Comparison of ENCODE assay signal across 26 mouse cellular contexts in genomic region chr10:119199864-119200263, GRCm38 (mm10).
"Had no signal": no experiment of that assay in that cellular context is flagged by ENCODE, and none has a peak within 500 bp of the region (broad histone marks: within the 10 kb centered on the region; RNA-seq: fewer than 3 reads in every experiment).

No protein-coding gene starts in this region.

- ATAC-seq: hindbrain, postnatal 0 days; intestine, embryonic 16.5 days had no signal

- H3K27me3 ChIP-seq: heart, embryonic 13.5 days; heart, embryonic 15.5 days; hindbrain, embryonic 13.5 days; hindbrain, embryonic 15.5 days; kidney, embryonic 15.5 days; limb, embryonic 12.5 days; liver, embryonic 13.5 days; liver, embryonic 15.5 days had no signal

- H3K27ac ChIP-seq: heart, adult 2 months; heart, embryonic 13.5 days; heart, embryonic 15.5 days; hindbrain, embryonic 10.5 days; hindbrain, embryonic 13.5 days; hindbrain, embryonic 15.5 days; hindbrain, postnatal 0 days; kidney, embryonic 15.5 days; kidney, postnatal 0 days; layer of hippocampus, adult 2 months; left cerebral cortex, adult 2 months; limb, embryonic 10.5 days; limb, embryonic 12.5 days; liver, embryonic 13.5 days; liver, embryonic 15.5 days had no signal

- H3K9ac ChIP-seq: heart, embryonic 13.5 days; heart, embryonic 15.5 days; hindbrain, embryonic 13.5 days; hindbrain, embryonic 15.5 days; kidney, embryonic 15.5 days; limb, embryonic 12.5 days; liver, embryonic 13.5 days; liver, embryonic 15.5 days had no signal

- H3K4me1 ChIP-seq: heart, embryonic 13.5 days; heart, embryonic 15.5 days; hindbrain, embryonic 10.5 days; hindbrain, embryonic 13.5 days; hindbrain, embryonic 15.5 days; kidney, embryonic 15.5 days; limb, embryonic 10.5 days; limb, embryonic 12.5 days; liver, embryonic 15.5 days had no signal

- H3K4me3 ChIP-seq: heart, adult 2 months; heart, embryonic 13.5 days; heart, embryonic 15.5 days; hindbrain, embryonic 10.5 days; hindbrain, embryonic 13.5 days; hindbrain, embryonic 15.5 days; kidney, embryonic 15.5 days; layer of hippocampus, adult 2 months; left cerebral cortex, adult 2 months; limb, embryonic 10.5 days; limb, embryonic 12.5 days; liver, embryonic 13.5 days; liver, embryonic 15.5 days had no signal

- H3K9me3 ChIP-seq: heart, embryonic 13.5 days; heart, embryonic 15.5 days; hindbrain, embryonic 10.5 days; hindbrain, embryonic 15.5 days; kidney, embryonic 15.5 days; limb, embryonic 10.5 days; liver, embryonic 13.5 days; liver, embryonic 15.5 days had no signal

- DNase-seq: gastrocnemius, postnatal 14 days; gastrocnemius, postnatal 36 days; heart, adult 2 months; heart, postnatal 14 days; heart, postnatal 4 days; kidney, adult 11 months; kidney, adult 2 months; kidney, adult 9 months; kidney, postnatal 14 days; kidney, postnatal 36 days; liver; liver, embryonic 13.5 days had no signal
